Mouse (Mus musculus) neural tube, embryonic 13.5 days (tissue): ENCODE results near the gene Gpx3. TPM values are rescaled to one million over a fixed set of nuclear protein-coding genes. Genes with fewer than 3 reads are reported as not detected.
A peak's percentile ranks its signal among the peaks of the same experiment; 100 is the strongest.

Experiments used
- ATAC-seq: fragments of 200-750 bp; cut with Nextera tagmentation; 2 replicates; pipeline ENCODE4 v1.8.0; 2017; ENCODE audit warnings: low read depth, mild to moderate bottlenecking, moderate TSS enrichment, moderate library complexity
- H3K27ac ChIP-seq: fragments of 300-500 bp; sonication (generic); replicated peaks from 2 replicates; pipeline ENCODE4 v1.5.1; 2015; ENCODE audit warnings: moderate library complexity, mild to moderate bottlenecking, inconsistent platforms
- H3K27me3 ChIP-seq: fragments of 300-500 bp; sonication (generic); 2 replicates; pipeline ENCODE4 v1.6.1; 2015; ENCODE audit warnings: mild to moderate bottlenecking, inconsistent platforms
- H3K36me3 ChIP-seq: fragments of 300-500 bp; sonication (generic); 2 replicates; pipeline ENCODE4 v1.6.1; 2015; ENCODE audit warnings: mild to moderate bottlenecking, inconsistent platforms
- H3K4me1 ChIP-seq: fragments of 300-500 bp; sonication (generic); replicated peaks from 2 replicates; pipeline ENCODE4 v1.6.1; 2015; ENCODE audit warnings: inconsistent platforms
- H3K4me2 ChIP-seq: fragments of 300-500 bp; sonication (generic); 2 replicates; pipeline ENCODE4 v1.6.1; 2015; ENCODE audit warnings: inconsistent platforms, mild to moderate bottlenecking, moderate library complexity
- H3K4me3 ChIP-seq: fragments of 300-500 bp; sonication (generic); 2 replicates; pipeline ENCODE4 v1.5.1; 2015; ENCODE audit warnings: mild to moderate bottlenecking, inconsistent platforms
- H3K9ac ChIP-seq: fragments of 300-500 bp; sonication (generic); 2 replicates; pipeline ENCODE4 v1.6.1; 2015; ENCODE audit warnings: moderate library complexity, mild to moderate bottlenecking, inconsistent platforms
- H3K9me3 ChIP-seq: fragments of 300-500 bp; sonication (generic); 2 replicates; pipeline ENCODE4 v1.6.1; 2016; ENCODE audit warnings: inconsistent platforms
- WGBS: fragments of 180-500 bp; shearing (Covaris S2); methylation state at CpG from one replicate; pipeline ENCODE4 v1.1.7; 2015; 5-methylcytosine and 5-hydroxymethylcytosine counted together
- polyA plus RNA-seq: library from polyadenylated mRNA; unstranded; fragments of >200 nt; fragmentation: Nextera tagmentation; extraction: Ambion mirVana; gene quantifications from 2 replicates; pipeline ENCODE4 v1.2.1, GENCODE M21; 2015

Gpx3 gene
- polyA plus RNA-seq, 1 experiment from 2014 or later = 71.8 TPM

DNA sequence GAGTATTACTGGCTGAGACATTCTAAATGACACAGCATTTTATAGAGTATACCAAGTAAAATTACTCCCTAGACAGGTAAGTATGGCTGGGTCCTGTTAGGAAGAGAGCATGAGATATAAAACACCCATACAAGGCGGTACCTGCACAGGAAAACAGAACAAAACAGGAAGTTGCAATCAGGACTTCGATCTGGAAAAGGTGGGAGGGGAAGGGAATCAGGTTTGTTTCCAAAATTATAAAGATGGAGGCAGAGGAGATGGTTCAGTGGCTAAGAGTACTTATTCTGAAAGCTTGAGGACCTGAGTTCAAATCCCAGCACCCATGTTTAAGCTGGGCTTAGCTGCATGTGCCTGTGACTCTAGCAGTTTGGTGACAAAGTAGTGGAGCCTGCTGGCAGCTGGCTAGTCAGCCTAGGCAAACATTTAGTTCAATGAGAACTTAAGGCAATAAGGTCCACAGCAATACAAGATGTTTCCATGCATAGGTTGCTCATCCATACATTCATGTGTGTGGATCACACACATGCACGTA lies 34.3 kb upstream of the Gpx3 start:
- Histone ChIP-seq H3K27ac (no peak overlapping the region), H3K9ac (peak overlapping the region; percentile 98; the same call in 1 of the 2 replicates), H3K36me3 (peaks cover 34% of the 10 kb centered on the region), H3K4me2 (peak overlapping the region; percentile 82), H3K9me3 (no peaks in the 10 kb centered on the region), H3K4me3 (peak overlapping the region; percentile 82), H3K4me1 (peaks cover 44% of the 10 kb centered on the region), H3K27me3 (no peaks in the 10 kb centered on the region)
- ATAC-seq = no peak
- WGBS = 85% methylated on average over 3 of the region's 3 CpGs

- 78% methylated on average over 2 of the region's 2 CpGs for WGBS
- H3K4me3 ChIP-seq = 0 out of 2 replicates have a peak overlapping the region, but pooled peaks have one; percentile 1
Measured at GRCm38 (mm10) chr11:54868445-54868844, 33.8 kb upstream of the Gpx3 start.

GRCm38 (mm10) chr11:54869318-54869717 lies 32.9 kb upstream of the Gpx3 start:
- H3K27ac ChIP-seq = no peak overlapping the region
- no peaks in the 10 kb centered on the region for H3K9me3 ChIP-seq
- ATAC-seq = no peak
- 0 out of 2 replicates have a peak overlapping the region, but pooled peaks have one; percentile 13 for H3K4me2 ChIP-seq
- no peak overlapping the region for H3K4me3 ChIP-seq
- no peaks in the 10 kb centered on the region for H3K27me3 ChIP-seq
- no peak overlapping the region for H3K9ac ChIP-seq
- peaks cover 41% of the 10 kb centered on the region for H3K4me1 ChIP-seq
- H3K36me3 ChIP-seq = peaks cover 46% of the 10 kb centered on the region
- WGBS = 68% methylated on average over 3 of the region's 3 CpGs

More at GRCm38 (mm10) chr11:54868445-54868844, 33.8 kb upstream of the Gpx3 start:
- Histone ChIP-seq H3K27me3 (no peaks in the 10 kb centered on the region), H3K9ac (peak overlapping the region; percentile 26; the same call in 1 of the 2 replicates), H3K27ac (no peak overlapping the region), H3K4me2 (peak overlapping the region; percentile 82), H3K4me1 (peaks cover 41% of the 10 kb centered on the region), H3K9me3 (no peaks in the 10 kb centered on the region), H3K36me3 (peaks cover 38% of the 10 kb centered on the region)
- ATAC-seq = no peak

- Histone ChIP-seq H3K4me1 (peaks cover 33% of the 10 kb centered on the region), H3K9me3 (no peaks in the 10 kb centered on the region), H3K9ac (no peak overlapping the region), H3K4me3 (no peak overlapping the region), H3K27ac (no peak overlapping the region), H3K27me3 (no peaks in the 10 kb centered on the region), H3K4me2 (no peak overlapping the region), H3K36me3 (peaks cover 48% of the 10 kb centered on the region)
- ATAC-seq = no peak
- WGBS = 75% methylated on average over 7 of the region's 7 CpGs
Measured at GRCm38 (mm10) chr11:54871831-54872537, 30.3 kb upstream of the Gpx3 start.

DNA sequence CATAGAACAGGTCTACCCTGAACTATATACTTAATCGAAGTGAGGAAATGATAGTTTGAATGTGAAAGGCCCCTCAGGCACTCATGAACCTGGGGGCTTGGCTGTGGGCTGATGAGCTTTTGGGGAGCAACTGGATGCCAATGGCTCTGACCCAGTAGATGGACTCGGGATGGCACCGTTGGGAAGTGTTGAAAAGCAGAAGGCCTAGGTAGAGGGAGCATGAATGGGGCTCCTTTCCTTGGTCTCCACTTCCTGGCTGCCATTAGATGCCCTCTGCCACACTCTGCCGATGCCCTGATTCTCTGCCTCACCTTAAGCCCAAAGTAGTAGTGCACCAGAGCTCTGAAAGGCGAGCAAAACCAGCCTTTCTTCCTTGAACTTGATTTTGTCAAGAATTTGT lies 26.2 kb upstream of the Gpx3 start:
- no peak overlapping the region for H3K4me2 ChIP-seq
- H3K27ac ChIP-seq = no peak overlapping the region
- no peaks in the 10 kb centered on the region for H3K27me3 ChIP-seq
- H3K36me3 ChIP-seq = peaks cover 33% of the 10 kb centered on the region
- no peak overlapping the region for H3K9ac ChIP-seq
- no peak for ATAC-seq
- no peaks in the 10 kb centered on the region for H3K4me1 ChIP-seq
- no peaks in the 10 kb centered on the region for H3K9me3 ChIP-seq
- 93% methylated on average over 5 of the region's 5 CpGs for WGBS
- H3K4me3 ChIP-seq = no peak overlapping the region

GRCm38 (mm10) chr11:54878893-54879292 lies 23.4 kb upstream of the Gpx3 start:
- Histone ChIP-seq H3K9me3 (no peaks in the 10 kb centered on the region), H3K27ac (no peak overlapping the region), H3K27me3 (no peaks in the 10 kb centered on the region), H3K4me1 (no peaks in the 10 kb centered on the region), H3K4me2 (no peak overlapping the region), H3K36me3 (peaks cover 6% of the 10 kb centered on the region), H3K4me3 (no peak overlapping the region), H3K9ac (no peak overlapping the region)
- ATAC-seq = no peak
- WGBS = 84% methylated on average over 6 of the region's 6 CpGs

DNA sequence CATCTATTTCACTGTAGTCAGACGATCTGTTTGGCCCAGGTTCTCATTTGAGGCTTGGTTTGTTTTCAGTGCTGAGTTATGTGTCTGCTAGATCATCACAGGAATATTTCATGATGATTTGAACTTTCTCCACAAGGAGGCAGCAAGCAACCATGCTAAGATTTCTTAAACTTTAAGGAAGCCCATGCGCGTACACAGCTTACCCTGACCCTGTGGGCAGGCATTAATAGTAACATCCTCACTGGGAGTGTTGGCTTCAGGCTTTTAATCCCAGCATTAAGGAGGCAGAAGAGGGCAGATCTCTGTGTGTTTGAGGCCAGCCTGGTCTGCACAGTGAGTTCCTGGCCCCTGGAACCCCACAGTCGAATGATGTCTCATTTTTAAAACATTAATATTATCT lies 22.8 kb upstream of the Gpx3 start:
- H3K9me3 ChIP-seq = no peaks in the 10 kb centered on the region
- no peak overlapping the region for H3K4me3 ChIP-seq
- H3K36me3 ChIP-seq = peaks cover under 1% of the 10 kb centered on the region
- no peak overlapping the region for H3K4me2 ChIP-seq
- WGBS = 42% methylated on average over 4 of the region's 4 CpGs
- H3K27ac ChIP-seq = no peak overlapping the region
- ATAC-seq = no peak
- H3K4me1 ChIP-seq = no peaks in the 10 kb centered on the region
- H3K27me3 ChIP-seq = no peaks in the 10 kb centered on the region
- no peak overlapping the region for H3K9ac ChIP-seq

DNA sequence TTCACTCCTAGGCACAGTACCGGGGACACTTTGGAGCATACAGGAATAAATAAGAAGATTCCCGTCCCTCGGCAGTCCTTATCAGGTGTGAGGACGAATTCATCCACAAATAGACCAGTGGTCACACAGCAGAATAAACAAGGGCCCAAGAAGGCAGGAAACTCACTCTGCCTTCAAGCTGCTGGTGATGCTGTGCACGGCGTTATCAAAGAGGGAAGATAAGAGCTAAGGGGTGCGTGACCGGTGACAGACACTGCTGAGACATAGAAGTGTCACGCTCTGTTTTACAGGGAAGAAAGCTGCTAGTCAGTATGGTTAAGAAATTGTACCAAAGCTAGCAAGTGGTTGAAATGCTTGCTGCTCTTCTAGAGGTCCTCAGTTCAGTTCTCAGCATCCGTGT lies 22.3 kb upstream of the Gpx3 start:
- no peak for ATAC-seq
- Histone ChIP-seq H3K4me2 (no peak overlapping the region), H3K9ac (no peak overlapping the region), H3K27ac (no peak overlapping the region), H3K9me3 (no peaks in the 10 kb centered on the region), H3K4me3 (no peak overlapping the region), H3K4me1 (no peaks in the 10 kb centered on the region), H3K27me3 (no peaks in the 10 kb centered on the region), H3K36me3 (no peaks in the 10 kb centered on the region)
- 85% methylated on average over 10 of the region's 10 CpGs for WGBS

DNA sequence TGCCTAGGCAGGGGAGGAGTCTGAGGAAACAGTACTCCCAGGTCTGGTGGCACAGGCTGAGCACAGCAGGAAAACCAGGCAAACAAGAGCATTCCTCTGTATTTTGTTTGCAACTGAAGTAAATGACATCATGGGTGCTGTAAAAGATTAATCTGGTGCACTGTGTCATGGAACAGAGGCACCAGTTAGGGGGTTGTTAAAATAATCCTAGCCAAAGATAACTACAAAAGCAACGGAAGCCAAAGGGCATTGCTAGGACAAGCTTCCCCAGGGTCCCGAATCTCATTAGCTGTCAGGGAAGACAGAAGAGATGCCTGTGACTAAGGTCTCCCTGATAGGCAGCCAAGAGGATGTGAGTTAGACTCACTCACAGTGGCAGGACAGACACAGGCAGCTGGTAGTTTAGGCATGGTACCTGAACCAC lies 21.2 kb upstream of the Gpx3 start:
- H3K4me3 ChIP-seq = no peak overlapping the region
- H3K27me3 ChIP-seq = no peaks in the 10 kb centered on the region
- WGBS = 5% methylated on average over 2 of the region's 2 CpGs
- H3K27ac ChIP-seq = no peak overlapping the region
- no peak for ATAC-seq
- H3K9ac ChIP-seq = no peak overlapping the region
- no peaks in the 10 kb centered on the region for H3K9me3 ChIP-seq
- H3K4me1 ChIP-seq = no peaks in the 10 kb centered on the region
- H3K36me3 ChIP-seq = no peaks in the 10 kb centered on the region
- H3K4me2 ChIP-seq = no peak overlapping the region

DNA sequence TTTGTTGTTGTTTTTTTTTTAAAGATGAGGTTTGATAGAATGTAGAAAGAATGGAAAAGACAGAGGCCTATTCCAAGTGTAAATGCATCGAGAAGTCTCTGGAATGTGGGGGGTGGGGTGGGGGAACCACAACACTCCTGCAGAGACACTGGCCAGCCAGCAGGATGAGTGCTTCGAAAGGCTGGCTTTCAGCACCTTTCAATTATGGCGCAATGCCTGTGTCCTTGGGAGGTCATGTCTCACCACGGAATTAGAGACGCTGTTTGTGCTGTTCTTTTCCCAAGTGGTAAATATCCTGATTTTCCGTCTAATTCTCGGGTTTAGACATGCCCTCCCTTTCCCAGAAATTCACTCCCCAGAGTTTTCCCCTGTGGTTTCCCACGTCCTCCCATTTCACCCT lies 19.6 kb upstream of the Gpx3 start:
- no peak overlapping the region for H3K4me3 ChIP-seq
- ATAC-seq = no peak
- H3K27me3 ChIP-seq = no peaks in the 10 kb centered on the region
- no peaks in the 10 kb centered on the region for H3K9me3 ChIP-seq
- H3K9ac ChIP-seq = no peak overlapping the region
- no peak overlapping the region for H3K4me2 ChIP-seq
- H3K4me1 ChIP-seq = no peaks in the 10 kb centered on the region
- H3K27ac ChIP-seq = no peak overlapping the region
- H3K36me3 ChIP-seq = no peaks in the 10 kb centered on the region
- 54% methylated on average over 8 of the region's 8 CpGs for WGBS

GRCm38 (mm10) chr11:54884197-54884828 lies 17.9 kb upstream of the Gpx3 start:
- WGBS = 79% methylated on average over 5 of the region's 5 CpGs
- ATAC-seq = no peak
- H3K27me3 ChIP-seq = no peaks in the 10 kb centered on the region
- H3K4me1 ChIP-seq = no peaks in the 10 kb centered on the region
- no peaks in the 10 kb centered on the region for H3K9me3 ChIP-seq
- H3K4me3 ChIP-seq = no peak overlapping the region
- no peaks in the 10 kb centered on the region for H3K36me3 ChIP-seq
- no peak overlapping the region for H3K27ac ChIP-seq
- no peak overlapping the region for H3K9ac ChIP-seq
- no peak overlapping the region for H3K4me2 ChIP-seq

- no peak for ATAC-seq
- H3K9ac ChIP-seq = no peak overlapping the region
- no peaks in the 10 kb centered on the region for H3K36me3 ChIP-seq
- no peaks in the 10 kb centered on the region for H3K27me3 ChIP-seq
- no peak overlapping the region for H3K27ac ChIP-seq
- no peaks in the 10 kb centered on the region for H3K4me1 ChIP-seq
- WGBS = 15% methylated on average over 5 of the region's 5 CpGs
- no peak overlapping the region for H3K4me2 ChIP-seq
- no peaks in the 10 kb centered on the region for H3K9me3 ChIP-seq
- H3K4me3 ChIP-seq = no peak overlapping the region
Measured at GRCm38 (mm10) chr11:54884937-54885336, 17.3 kb upstream of the Gpx3 start.
